Mouse (Mus musculus): ENCODE measurements at regions not wholly inside any gene's neighbourhood (a gene's known extent, or its start where the extent isn't known, plus 50 kb on each side); places are given as distances from the start of the nearest gene placed in this dataset.

- no peak for DNase-seq
- Histone ChIP-seq H3K36me3 (ENCODE audit: control insufficient read depth, insufficient read depth, low read length) (no peaks in the 10 kb centered on the region), H3K4me1 (ENCODE audit: control insufficient read depth, insufficient read depth, low read length) (0 out of 2 replicates have a peak, but pooled peaks cover 7% of the 10 kb centered on the region), H3K4me3 (ENCODE audit: insufficient read depth, low read depth, low read length) (no peak overlapping the region), H3K27me3 (replicated peaks; ENCODE audit: control insufficient read depth, insufficient read depth, low read length) (no peaks in the 10 kb centered on the region), H3K27ac (ENCODE audit: insufficient read depth, low read depth, low read length) (no peak overlapping the region)
- TF ChIP-seq CTCF (conservative IDR thresholded peaks at IDR 0.05; ENCODE audit: insufficient read depth, insufficient read length, low read depth, low read length), result no peak
- no peak for TF ChIP-seq POLR2A (IDR thresholded peaks at IDR 0.05; ENCODE audit: low read depth, low read length)
- WGBS, result 58% methylated on average over 4 of the region's 4 CpGs
These were observed 54.0 kb upstream of the Ppp2r5a start for GRCm38 (mm10) chr1:191457103-191457502.

GRCm38 (mm10) chr1:191454604-191455003 lies 51.5 kb upstream of the Ppp2r5a start:
- Histone ChIP-seq H3K4me1 (ENCODE audit: control insufficient read depth, insufficient read depth, low read length) (0 out of 2 replicates have a peak, but pooled peaks cover 5% of the 10 kb centered on the region), H3K36me3 (ENCODE audit: control insufficient read depth, insufficient read depth, low read length) (no peaks in the 10 kb centered on the region), H3K27me3 (replicated peaks; ENCODE audit: control insufficient read depth, insufficient read depth, low read length) (no peaks in the 10 kb centered on the region), H3K4me3 (ENCODE audit: insufficient read depth, low read depth, low read length) (no peak overlapping the region), H3K27ac (ENCODE audit: insufficient read depth, low read depth, low read length) (no peak overlapping the region)
- TF ChIP-seq POLR2A (IDR thresholded peaks at IDR 0.05; ENCODE audit: low read depth, low read length), result no peak
- TF ChIP-seq CTCF (conservative IDR thresholded peaks at IDR 0.05; ENCODE audit: insufficient read depth, insufficient read length, low read depth, low read length), result no peak
- 48% methylated on average over 3 of the region's 3 CpGs for WGBS
- no peak for DNase-seq

- no peak for TF ChIP-seq CTCF (conservative IDR thresholded peaks at IDR 0.05; ENCODE audit: insufficient read depth, insufficient read length, low read depth, low read length)
- TF ChIP-seq POLR2A (IDR thresholded peaks at IDR 0.05; ENCODE audit: low read depth, low read length), result no peak
- Histone ChIP-seq H3K27ac (ENCODE audit: insufficient read depth, low read depth, low read length) (no peak overlapping the region), H3K4me1 (ENCODE audit: control insufficient read depth, insufficient read depth, low read length) (0 out of 2 replicates have a peak, but pooled peaks cover 5% of the 10 kb centered on the region), H3K27me3 (replicated peaks; ENCODE audit: control insufficient read depth, insufficient read depth, low read length) (no peaks in the 10 kb centered on the region), H3K4me3 (ENCODE audit: insufficient read depth, low read depth, low read length) (no peak overlapping the region), H3K36me3 (ENCODE audit: control insufficient read depth, insufficient read depth, low read length) (no peaks in the 10 kb centered on the region)
- WGBS, result 35% methylated on average over 3 of the region's 3 CpGs
- no peak for DNase-seq
These were observed 50.5 kb upstream of the Ppp2r5a start for GRCm38 (mm10) chr1:191453589-191453988.

Data from kidney, adult 2 months (tissue).